Mouse (Mus musculus) urinary bladder, postnatal 25 days (tissue): ENCODE results near the gene Pde12.
"Not testable (repeated sequence)": the region's sequence is repeated elsewhere in the genome, so short reads cannot be mapped to it uniquely, and the experiment has no call there.

Source experiments
- DNase-seq: peaks from one replicate; pipeline ENCODE4 v3.0.0; 2022; ENCODE audit warnings: low spot score

Pde12 gene

GRCm38 (mm10) chr14:26669292-26670073 is at the start of gene Pde12:
Gene Pde12 (minus strand): TSS chr14:26669883.
- DNase-seq = peak; percentile 81

GRCm38 (mm10) chr14:26705246-26705645 is 35.6 kb upstream of the Pde12 start:
- DNase-seq = not testable (repeated sequence)

- no peak for DNase-seq
These were observed 28.2 kb upstream of the Pde12 start for GRCm38 (mm10) chr14:26697912-26698311.

GRCm38 (mm10) chr14:26692974-26693373 is 23.3 kb upstream of the Pde12 start, which contains the start of gene Dnah12:
Gene Dnah12 (plus strand): TSS chr14:26693274.
- DNase-seq = no peak

- DNase-seq = no peak
These were observed 21.7 kb upstream of the Pde12 start for GRCm38 (mm10) chr14:26691363-26691762.

- no peak for DNase-seq
These were observed 21.0 kb upstream of the Pde12 start for GRCm38 (mm10) chr14:26690727-26691126.

GRCm38 (mm10) chr14:26675791-26676190 is 6.1 kb upstream of the Pde12 start:
- no peak for DNase-seq

- DNase-seq = no peak
These were observed 5.7 kb upstream of the Pde12 start for GRCm38 (mm10) chr14:26675371-26675770.

GRCm38 (mm10) chr14:26674476-26675169 is 4.9 kb upstream of the Pde12 start:
- DNase-seq = not testable (repeated sequence)

- not testable (repeated sequence) for DNase-seq
These were observed 2.4 kb upstream of the Pde12 start for GRCm38 (mm10) chr14:26671870-26672615.

- no peak for DNase-seq
These were observed 1.3 kb upstream of the Pde12 start for GRCm38 (mm10) chr14:26670964-26671363.

GRCm38 (mm10) chr14:26668371-26669291 is 1.1 kb downstream of the Pde12 start:
- peak; percentile 31 for DNase-seq

GRCm38 (mm10) chr14:26667991-26668370 is 1.7 kb downstream of the Pde12 start:
- DNase-seq = no peak

GRCm38 (mm10) chr14:26663851-26664250 is 5.8 kb downstream of the Pde12 start:
- no peak for DNase-seq

GRCm38 (mm10) chr14:26662488-26662887 is 7.2 kb downstream of the Pde12 start:
- DNase-seq = no peak

- DNase-seq = no peak
These were observed 7.7 kb downstream of the Pde12 start for GRCm38 (mm10) chr14:26662016-26662415.

GRCm38 (mm10) chr14:26660233-26660632 is 9.4 kb downstream of the Pde12 start:
- no peak for DNase-seq

GRCm38 (mm10) chr14:26658178-26658577 is 11.5 kb downstream of the Pde12 start:
- no peak for DNase-seq

GRCm38 (mm10) chr14:26651901-26652300 is 17.8 kb downstream of the Pde12 start:
- DNase-seq = no peak

GRCm38 (mm10) chr14:26647811-26648210 is 21.9 kb downstream of the Pde12 start:
- no peak for DNase-seq

GRCm38 (mm10) chr14:26645989-26646650 is 23.6 kb downstream of the Pde12 start:
- no peak for DNase-seq
